ENCODE assay signal across 8 mouse cellular contexts in genomic region chr4:134082460-134082859, GRCm38 (mm10). TPM values are rescaled to one million over a fixed set of nuclear protein-coding genes. Genes with fewer than 3 reads are reported as not detected.
A peak's percentile ranks its signal among the peaks of the same experiment; 100 is the strongest.
DNase-seq lines count a peak whose midpoint lies in the region; ATAC-seq and TF ChIP-seq lines count a peak whose summit lies in the region.

No protein-coding gene starts in this region.

- peaks cover 3% of the 10 kb centered on the region; the same call in 1 of the 2 replicates for H3K9me3 ChIP-seq in heart, embryonic 16.5 days (replicated peaks; ENCODE audit: control insufficient read depth, low read length)
- no peaks in the 10 kb centered on the region; the same call in 1 of the 2 replicates for H3K9me3 ChIP-seq in G1E (replicated peaks)
- H3K9me3 ChIP-seq in forebrain, postnatal 0 days (ENCODE audit: low read length), result no peaks in the 10 kb centered on the region
- H3K9me3 ChIP-seq in liver, embryonic 16.5 days (replicated peaks; ENCODE audit: control insufficient read depth, low read length), result peaks cover 2% of the 10 kb centered on the region; the same call in 1 of the 2 replicates

- H3K9ac ChIP-seq in heart, embryonic 16.5 days (ENCODE audit: low read length), result no peak overlapping the region
- peak overlapping the region; percentile 54; the same call in 1 of the 2 replicates for H3K9ac ChIP-seq in forebrain, postnatal 0 days
- no peak overlapping the region for H3K9ac ChIP-seq in liver, embryonic 16.5 days (ENCODE audit: low read depth, low read length)

- no peak overlapping the region for H3K27ac ChIP-seq in heart, embryonic 16.5 days (ENCODE audit: low read length)
- H3K27ac ChIP-seq in forebrain, postnatal 0 days (ENCODE audit: low read depth, low read length), result no peak overlapping the region
- no peak overlapping the region for H3K27ac ChIP-seq in liver, embryonic 16.5 days (ENCODE audit: low read length)

- no peaks in the 10 kb centered on the region for H3K36me3 ChIP-seq in heart, embryonic 16.5 days (ENCODE audit: control insufficient read depth, insufficient read depth)
- H3K36me3 ChIP-seq in G1E (replicated peaks), result no peaks in the 10 kb centered on the region
- H3K36me3 ChIP-seq in forebrain, postnatal 0 days (ENCODE audit: insufficient read depth), result no peaks in the 10 kb centered on the region
- no peaks in the 10 kb centered on the region for H3K36me3 ChIP-seq in liver, embryonic 16.5 days (ENCODE audit: control insufficient read depth, insufficient read depth)

- no peak for ATAC-seq in heart, embryonic 16.5 days (replicated peaks; ENCODE audit: extremely low read depth, insufficient read depth, low FRiP score)
- no peak for ATAC-seq in G1E (ENCODE audit: extremely low read depth, insufficient number of reproducible peaks, low FRiP score, poor library complexity, severe bottlenecking)
- ATAC-seq in forebrain, postnatal 0 days, result no peak
- ATAC-seq in liver, embryonic 16.5 days (ENCODE audit: low read depth), result no peak

- peak overlapping the region; percentile 83 for H3K4me2 ChIP-seq in heart, embryonic 16.5 days (ENCODE audit: low read depth, low read length)
- H3K4me2 ChIP-seq in forebrain, postnatal 0 days (ENCODE audit: low read depth), result peak overlapping the region; percentile 89
- peak overlapping the region; percentile 72 for H3K4me2 ChIP-seq in liver, embryonic 16.5 days (ENCODE audit: low read depth, low read length)

- peaks cover 13% of the 10 kb centered on the region for H3K27me3 ChIP-seq in heart, embryonic 16.5 days (ENCODE audit: control insufficient read depth, insufficient read depth, low read length)
- H3K27me3 ChIP-seq in G1E (ENCODE audit: insufficient read depth, low read length), result peaks cover 33% of the 10 kb centered on the region
- 0 out of 2 replicates have a peak, but pooled peaks cover 5% of the 10 kb centered on the region for H3K27me3 ChIP-seq in forebrain, postnatal 0 days (ENCODE audit: insufficient read depth, low read length)
- H3K27me3 ChIP-seq in liver, embryonic 16.5 days (ENCODE audit: control insufficient read depth, insufficient read depth, low read depth, low read length), result peaks cover 13% of the 10 kb centered on the region

- H3K4me3 ChIP-seq in heart, embryonic 16.5 days (ENCODE audit: low read length), result peak overlapping the region; percentile 55
- peak overlapping the region; percentile 71; the same call in 1 of the 2 replicates for H3K4me3 ChIP-seq in G1E (ENCODE audit: low read depth, low read length)
- peak overlapping the region; percentile 53 for H3K4me3 ChIP-seq in forebrain, postnatal 0 days (ENCODE audit: low read depth, low read length)
- peak overlapping the region; percentile 55; the same call in 1 of the 2 replicates for H3K4me3 ChIP-seq in liver, embryonic 16.5 days (ENCODE audit: low read depth, low read length)

- WGBS in heart, embryonic 16.5 days, result 19% methylated on average over 7 of the region's 7 CpGs
- 9% methylated on average over 7 of the region's 7 CpGs for WGBS in forebrain, postnatal 0 days
- 13% methylated on average over 7 of the region's 7 CpGs for WGBS in liver, embryonic 16.5 days (ENCODE audit: insufficient replicate concordance)

- peaks cover 10% of the 10 kb centered on the region for H3K4me1 ChIP-seq in heart, embryonic 16.5 days (ENCODE audit: control insufficient read depth, insufficient read depth, low read length)
- H3K4me1 ChIP-seq in G1E (ENCODE audit: insufficient read depth, low read depth, low read length), result peaks cover 29% of the 10 kb centered on the region
- H3K4me1 ChIP-seq in forebrain, postnatal 0 days (ENCODE audit: insufficient read depth), result no peaks in the 10 kb centered on the region
- peaks cover 12% of the 10 kb centered on the region for H3K4me1 ChIP-seq in liver, embryonic 16.5 days (ENCODE audit: control insufficient read depth, low read depth, low read length)

- no peak for TF ChIP-seq CTCF in G1E (IDR thresholded peaks at IDR 0.05; ENCODE audit: low read depth, low read length)
- no peak for TF ChIP-seq CTCF in forebrain, postnatal 0 days (IDR thresholded peaks at IDR 0.05; ENCODE audit: low read depth)

- no peak for DNase-seq in heart, adult 9 months (ENCODE audit: low spot score in 2 of 2)
- no peak for DNase-seq in G1E (ENCODE audit: low spot score)
- no peak for DNase-seq in forebrain, postnatal 0 days
- DNase-seq in ovary, adult 18-20 months (ENCODE audit: low spot score), result no peak
- no peak for DNase-seq in retina, postnatal 1 day
- no peak for DNase-seq in layer of hippocampus, postnatal 36 days

RNA-seq across cellular contexts. Expression of gene Cd52, which starts 12.4 kb away (rescaled TPM):
- polyA plus RNA-seq in heart, embryonic 16.5 days (2015; fragmentation: Nextera tagmentation; extraction: Ambion mirVana), result 16.6 and 28.6 TPM in 2 replicates
- total RNA-seq in G1E (2014; fragmentation: Nextera tagmentation) (1.7 and 2.0 TPM in 2 replicates), G1E (2017) (17.5 and 21.1 TPM in 2 replicates)
- 1.0 and 1.3 TPM in 2 replicates for polyA plus RNA-seq in G1E (2012)
- 1.2 and 2.0 TPM in 2 replicates for total RNA-seq in forebrain, postnatal 0 days (2014; rRNA removed)
- 4.1 and 4.6 TPM in 2 replicates for polyA plus RNA-seq in forebrain, postnatal 0 days (2015; fragmentation: Nextera tagmentation; extraction: Ambion mirVana)
- polyA plus RNA-seq in liver, embryonic 16.5 days (2015; fragmentation: Nextera tagmentation; extraction: Ambion mirVana), result 56.1 and 56.8 TPM in 2 replicates
- 1 to 10 TPM in 1 of 2 experiments, not detected in 1; 1.1 TPM for total RNA-seq in layer of hippocampus, postnatal 36 days (2021)

RNA-seq across cellular contexts. Expression of gene Ubxn11, which starts 19.9 kb away (rescaled TPM):
- polyA plus RNA-seq in heart, embryonic 16.5 days (2015; fragmentation: Nextera tagmentation; extraction: Ambion mirVana), result 3.5 and 3.9 TPM in 2 replicates
- total RNA-seq in G1E (2014; fragmentation: Nextera tagmentation) (6.0 and 13.8 TPM in 2 replicates), G1E (2017) (3.4 and 3.9 TPM in 2 replicates)
- 11.3 and 13.2 TPM in 2 replicates for polyA plus RNA-seq in G1E (2012)
- total RNA-seq in forebrain, postnatal 0 days (2014; rRNA removed), result 5.5 and 13.7 TPM in 2 replicates
- polyA plus RNA-seq in forebrain, postnatal 0 days (2015; fragmentation: Nextera tagmentation; extraction: Ambion mirVana), result 11.0 and 14.3 TPM in 2 replicates
- polyA plus RNA-seq in liver, embryonic 16.5 days (2015; fragmentation: Nextera tagmentation; extraction: Ambion mirVana), result 1.3 TPM in 2 replicates
- total RNA-seq in layer of hippocampus, postnatal 36 days (2021), result 10 to 100 TPM; 32.8 to 34.7 TPM

RNA-seq across cellular contexts. Expression of gene Crybg2, which starts 21.8 kb away (rescaled TPM):
- polyA plus RNA-seq in heart, embryonic 16.5 days (2015; fragmentation: Nextera tagmentation; extraction: Ambion mirVana), result 0.37 and 0.91 TPM in 2 replicates
- total RNA-seq in G1E (2014; fragmentation: Nextera tagmentation) (0.29 TPM in 1 of 2 replicates, not detected in the other), G1E (2017) (0.12 and 0.60 TPM in 2 replicates)
- polyA plus RNA-seq in G1E (2012), result 0.46 and 0.83 TPM in 2 replicates
- 3.4 and 11.8 TPM in 2 replicates for total RNA-seq in forebrain, postnatal 0 days (2014; rRNA removed)
- polyA plus RNA-seq in forebrain, postnatal 0 days (2015; fragmentation: Nextera tagmentation; extraction: Ambion mirVana), result 3.7 and 4.5 TPM in 2 replicates
- 0.61 and 0.68 TPM in 2 replicates for polyA plus RNA-seq in liver, embryonic 16.5 days (2015; fragmentation: Nextera tagmentation; extraction: Ambion mirVana)
- total RNA-seq in layer of hippocampus, postnatal 36 days (2021), result 1 to 10 TPM; 1.2 to 1.8 TPM

RNA-seq across cellular contexts. Expression of gene Zfp683, which starts 28.8 kb away (rescaled TPM):
- polyA plus RNA-seq in heart, embryonic 16.5 days (2015; fragmentation: Nextera tagmentation; extraction: Ambion mirVana), result 0.09 TPM in 1 of 2 replicates, not detected in the other
- not detected in 2 replicates for total RNA-seq in G1E (2014; fragmentation: Nextera tagmentation)
- total RNA-seq in G1E (2017), result not detected in 2 replicates
- not detected in 2 replicates for polyA plus RNA-seq in G1E (2012)
- total RNA-seq in forebrain, postnatal 0 days (2014; rRNA removed), result not detected in 2 replicates
- polyA plus RNA-seq in forebrain, postnatal 0 days (2015; fragmentation: Nextera tagmentation; extraction: Ambion mirVana), result not detected in 2 replicates
- not detected in 2 replicates for polyA plus RNA-seq in liver, embryonic 16.5 days (2015; fragmentation: Nextera tagmentation; extraction: Ambion mirVana)
- total RNA-seq in layer of hippocampus, postnatal 36 days (2021), result not detected

RNA-seq across cellular contexts. Expression of gene Sh3bgrl3, which starts 46.1 kb away (rescaled TPM):
- polyA plus RNA-seq in heart, embryonic 16.5 days (2015; fragmentation: Nextera tagmentation; extraction: Ambion mirVana), result 213 and 218 TPM in 2 replicates
- 76.6 and 110 TPM in 2 replicates for total RNA-seq in G1E (2014; fragmentation: Nextera tagmentation)
- 98.4 and 105 TPM in 2 replicates for total RNA-seq in G1E (2017)
- polyA plus RNA-seq in G1E (2012), result 111 and 202 TPM in 2 replicates
- total RNA-seq in forebrain, postnatal 0 days (2014; rRNA removed), result 124 and 162 TPM in 2 replicates
- polyA plus RNA-seq in forebrain, postnatal 0 days (2015; fragmentation: Nextera tagmentation; extraction: Ambion mirVana), result 554 and 579 TPM in 2 replicates
- polyA plus RNA-seq in liver, embryonic 16.5 days (2015; fragmentation: Nextera tagmentation; extraction: Ambion mirVana), result 142 and 161 TPM in 2 replicates
- 100 to 1,000 TPM; 234 to 264 TPM for total RNA-seq in layer of hippocampus, postnatal 36 days (2021)
